Mouse (Mus musculus): Measurements from ENCODE around the gene Spats2l.

The Spats2l gene

GRCm38 (mm10) chr1:57969327-57970271, 195.6 kb downstream of the Spats2l start:
- in situ Hi-C loops (cut with MboI, MseI), result loop anchor here (25.0 kb wide), 1 partner anchor 532 kb away; no protein-coding TSS in a partner anchor

- in situ Hi-C loops (cut with MboI, MseI), result loop anchor here (25.0 kb wide), 1 partner anchor 534 kb away; no protein-coding TSS in a partner anchor
Measured at GRCm38 (mm10) chr1:57971588-57971987, 197.6 kb downstream of the Spats2l start.

- in situ Hi-C loops (cut with MboI, MseI), result no loop called here
Measured at GRCm38 (mm10) chr1:57976860-57977259, 202.9 kb downstream of the Spats2l start.

GRCm38 (mm10) chr1:57989052-57989600, 215.2 kb downstream of the Spats2l start:
- in situ Hi-C loops (cut with MboI, MseI), result no loop called here

- in situ Hi-C loops (cut with MboI, MseI), result no loop called here
Measured at GRCm38 (mm10) chr1:57991277-57991676, 217.3 kb downstream of the Spats2l start.

GRCm38 (mm10) chr1:57995432-57996132, 221.6 kb downstream of the Spats2l start, which contains the start of gene Sgo2a:
TSS of gene Sgo2a (plus strand) at chr1:57995971.
- in situ Hi-C loops (cut with MboI, MseI), result no loop called here

- in situ Hi-C loops (cut with MboI, MseI), result no loop called here
Measured at GRCm38 (mm10) chr1:57996133-57996615, 222.2 kb downstream of the Spats2l start.

Measured in T-helper 2 cell (primary cell).